Mouse (Mus musculus) olfactory bulb, adult 2 months (tissue): ENCODE results near the gene Ciz1.

Source experiments
- CTCF ChIP-seq: fragments of 200-500 bp; IDR thresholded peaks from 2 replicates; pipeline ENCODE4 v1.5.1; 2012; ENCODE audit warnings: low read depth, mild to moderate bottlenecking, low read length, moderate library complexity; ENCODE audit not compliant: insufficient read depth
- POLR2A ChIP-seq: fragments of 200-500 bp; IDR thresholded peaks from 2 replicates; pipeline ENCODE4 v1.6.1; 2012; ENCODE audit warnings: mild to moderate bottlenecking, low read depth, low read length, moderate library complexity; ENCODE audit not compliant: insufficient read depth

DNA sequence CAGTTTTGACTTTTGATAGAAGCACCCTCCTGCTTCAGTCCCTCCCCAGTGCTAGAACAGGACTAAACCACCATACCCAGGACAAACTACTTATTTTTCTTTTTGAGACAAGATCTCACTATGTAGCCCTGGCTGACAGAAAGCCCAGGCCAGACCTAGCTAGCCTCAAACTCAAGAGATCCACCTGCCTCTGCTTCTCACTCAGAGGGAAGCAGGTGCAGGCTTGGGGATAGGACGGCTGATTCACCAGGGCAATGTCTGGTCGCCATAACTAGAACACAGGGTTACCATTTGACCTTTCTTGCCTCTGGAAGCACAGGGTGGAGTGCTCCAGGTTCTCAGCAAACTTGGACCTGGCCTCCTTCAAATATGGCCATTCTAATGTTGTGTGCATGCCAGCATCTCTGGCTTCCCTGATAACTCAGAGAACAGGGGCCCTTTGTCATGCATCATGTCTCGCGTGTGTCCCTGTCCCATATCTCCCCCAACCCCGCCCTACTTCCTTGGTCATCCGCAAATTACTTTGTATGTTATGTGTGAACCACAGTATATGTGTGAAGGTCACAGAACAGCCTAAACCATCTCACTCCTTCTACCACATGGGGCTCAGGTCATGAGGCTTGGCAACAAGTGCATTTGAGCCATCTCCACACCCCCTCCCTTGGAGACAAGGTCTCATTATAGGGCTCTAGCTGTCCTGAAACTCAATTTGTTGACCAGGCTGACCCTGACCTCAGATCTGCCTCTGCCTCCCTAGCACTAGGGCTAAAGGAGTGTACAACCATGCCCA is 60.8 kb downstream of the Ciz1 start:
- TF ChIP-seq CTCF (no peak), POLR2A (no peak)
